Mouse (Mus musculus) heart, postnatal 0 days (tissue): ENCODE measurements around the gene Pde4d. TPM values are rescaled to one million over a fixed set of nuclear protein-coding genes. Genes with fewer than 3 reads are reported as not detected.

ENCODE experiments used
- ATAC-seq: fragments of 200-750 bp; cut with Nextera tagmentation; 2 replicates; pipeline ENCODE4 v1.8.0; 2017; ENCODE audit warnings: low read depth, moderate number of reproducible peaks, moderate library complexity; ENCODE audit not compliant: insufficient read depth
- DNase-seq: peaks from one replicate; pipeline ENCODE4 v3.0.0-alpha.2; 2016; ENCODE audit warnings: low spot score
- H3K27ac ChIP-seq: fragments of 300-500 bp; sonication (generic); 2 replicates; pipeline ENCODE4 v1.5.1; 2014; ENCODE audit warnings: low read depth, mild to moderate bottlenecking
- H3K27me3 ChIP-seq: fragments of 300-500 bp; sonication (generic); 2 replicates; pipeline ENCODE4 v1.6.1; 2014; ENCODE audit warnings: low read length, mixed read lengths; ENCODE audit not compliant: control insufficient read depth, insufficient read depth
- H3K36me3 ChIP-seq: fragments of 300-500 bp; sonication (generic); replicated peaks from 2 replicates; pipeline ENCODE4 v1.6.1; 2014; ENCODE audit warnings: low read length, mixed read lengths; ENCODE audit not compliant: control insufficient read depth, insufficient read depth
- H3K4me1 ChIP-seq: fragments of 300-500 bp; sonication (generic); 2 replicates; pipeline ENCODE4 v1.6.1; 2014; ENCODE audit warnings: antibody characterized with exemption; ENCODE audit not compliant: control insufficient read depth, insufficient read depth
- H3K4me2 ChIP-seq: fragments of 300-500 bp; sonication (generic); 2 replicates; pipeline ENCODE4 v1.6.1; 2014; ENCODE audit warnings: low read depth, mild to moderate bottlenecking, low read length, moderate library complexity
- H3K4me3 ChIP-seq: fragments of 300-500 bp; sonication (generic); 2 replicates; pipeline ENCODE4 v1.5.1; 2014; ENCODE audit warnings: low read depth, low read length
- H3K9ac ChIP-seq: fragments of 300-500 bp; sonication (generic); replicated peaks from 2 replicates; pipeline ENCODE4 v1.6.1; 2014; ENCODE audit warnings: low read depth, low read length, mixed read lengths
- H3K9me3 ChIP-seq: fragments of 300-500 bp; sonication (generic); replicated peaks from 2 replicates; pipeline ENCODE4 v1.6.1; 2016; ENCODE audit warnings: low read length; ENCODE audit not compliant: control insufficient read depth
- CTCF ChIP-seq: IDR thresholded peaks from 2 replicates; pipeline ENCODE4 v1.5.1; 2016; ENCODE audit warnings: antibody characterized with exemption, control low read depth, low read depth
- EP300 ChIP-seq: IDR thresholded peaks from 2 replicates; pipeline ENCODE4 v1.6.1; 2016; ENCODE audit warnings: antibody characterized with exemption, low read depth
- WGBS: fragments of 180-500 bp; shearing (Covaris S2); extraction: QIAGEN DNeasy Blood & Tissue Kit; methylation state at CpG from one replicate; pipeline ENCODE4 v1.1.7; 2014; 5-methylcytosine and 5-hydroxymethylcytosine counted together
- polyA plus RNA-seq: library from polyadenylated mRNA; unstranded; fragments of >200 nt; fragmentation: Nextera tagmentation; extraction: Ambion mirVana; gene quantifications from 2 replicates; pipeline ENCODE4 v1.2.1, GENCODE M21; 2015
- total RNA-seq: library from RNA; depleted of rRNA; stranded (reverse); fragments of >200 nt; gene quantifications from 2 replicates; pipeline ENCODE4 v1.2.3, GENCODE M21; 2014; ENCODE audit warnings: low replicate concordance

Gene Pde4d
- total and polyA plus RNA-seq, 2 experiments from 2014 or later, result 21.9 to 58.0 TPM

DNA sequence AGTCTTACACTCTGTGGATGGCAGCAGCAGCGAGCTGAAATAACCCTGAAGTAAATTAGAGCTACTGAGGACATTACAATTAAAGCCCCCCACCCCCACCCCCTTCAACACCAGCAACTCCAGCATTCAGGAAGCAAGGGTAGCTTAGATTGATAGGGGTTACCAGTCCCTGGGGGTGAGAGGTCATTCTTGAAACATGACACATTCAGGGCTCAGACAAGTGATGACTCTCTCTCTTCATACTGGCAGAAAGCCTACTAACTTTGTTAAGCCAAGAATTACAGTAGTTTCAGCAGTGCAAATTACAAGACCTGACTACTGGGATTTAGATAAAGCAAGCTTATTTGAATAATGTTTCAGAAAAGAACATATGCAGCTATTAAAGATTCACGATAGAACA, 455.4 kb downstream of the Pde4d start:
- no peak for TF ChIP-seq CTCF
- no peak for TF ChIP-seq EP300
- WGBS, result 80% methylated on average over 2 of the region's 2 CpGs
- no peak for ATAC-seq

DNA sequence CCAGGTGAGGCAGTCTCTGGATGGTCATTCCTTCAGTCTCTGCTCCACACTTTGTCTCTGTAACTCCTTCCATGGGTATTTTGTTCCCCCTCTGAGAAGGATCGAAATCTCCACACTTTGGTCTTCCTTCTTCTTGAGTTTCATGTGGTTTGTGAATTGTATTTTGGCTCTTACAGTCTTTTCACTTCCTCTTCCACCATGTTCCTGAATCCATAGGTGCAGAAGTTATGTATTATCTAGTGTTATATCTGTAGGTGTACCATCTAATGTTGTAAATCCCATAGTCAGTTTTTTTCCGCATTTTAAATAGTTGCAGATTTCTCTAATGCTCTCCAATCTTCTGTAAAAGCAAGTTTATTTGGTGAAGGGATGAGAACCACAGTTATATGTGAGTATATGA, 459.4 kb downstream of the Pde4d start:
- no peak for ATAC-seq

More for the DNA sequence above, 455.4 kb downstream of the Pde4d start:
- no peak for DNase-seq
- Histone ChIP-seq H3K4me3 (no peak overlapping the region), H3K9me3 (no peaks in the 10 kb centered on the region), H3K27me3 (no peaks in the 10 kb centered on the region), H3K9ac (no peak overlapping the region), H3K4me2 (no peak overlapping the region), H3K4me1 (no peaks in the 10 kb centered on the region), H3K27ac (no peak overlapping the region), H3K36me3 (no peaks in the 10 kb centered on the region)

DNA sequence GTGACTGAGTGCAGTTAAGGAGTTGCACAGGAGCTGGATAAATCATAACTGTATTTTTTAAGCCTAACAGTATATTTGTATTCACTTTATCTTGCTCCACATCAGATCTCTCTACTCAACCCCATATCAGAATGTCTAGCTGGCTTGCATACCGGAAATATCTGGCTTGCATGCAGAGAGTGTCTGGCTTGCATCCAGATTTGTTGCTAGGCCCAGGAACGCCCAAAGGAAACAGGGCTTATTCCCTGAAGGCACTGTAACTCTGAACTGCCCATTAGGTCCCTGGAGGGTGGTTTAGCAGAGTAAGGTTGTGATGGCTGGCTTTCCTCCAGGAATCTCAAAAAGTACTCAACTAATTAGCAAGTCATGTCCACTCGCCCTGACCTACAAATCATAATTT, 464.9 kb downstream of the Pde4d start:
- ATAC-seq, result no peak

More for the DNA sequence above, 459.4 kb downstream of the Pde4d start:
- H3K4me1 ChIP-seq, result peaks cover under 1% of the 10 kb centered on the region; the same call in 1 of the 2 replicates
- H3K36me3 ChIP-seq, result no peaks in the 10 kb centered on the region
- 86% methylated on average over 2 of the region's 2 CpGs for WGBS
- no peaks in the 10 kb centered on the region for H3K9me3 ChIP-seq
- TF ChIP-seq CTCF (no peak), EP300 (no peak)
- no peak for DNase-seq
- no peak overlapping the region for H3K4me3 ChIP-seq
- no peaks in the 10 kb centered on the region for H3K27me3 ChIP-seq
- H3K9ac ChIP-seq, result no peak overlapping the region
- H3K27ac ChIP-seq, result no peak overlapping the region
- H3K4me2 ChIP-seq, result no peak overlapping the region

DNA sequence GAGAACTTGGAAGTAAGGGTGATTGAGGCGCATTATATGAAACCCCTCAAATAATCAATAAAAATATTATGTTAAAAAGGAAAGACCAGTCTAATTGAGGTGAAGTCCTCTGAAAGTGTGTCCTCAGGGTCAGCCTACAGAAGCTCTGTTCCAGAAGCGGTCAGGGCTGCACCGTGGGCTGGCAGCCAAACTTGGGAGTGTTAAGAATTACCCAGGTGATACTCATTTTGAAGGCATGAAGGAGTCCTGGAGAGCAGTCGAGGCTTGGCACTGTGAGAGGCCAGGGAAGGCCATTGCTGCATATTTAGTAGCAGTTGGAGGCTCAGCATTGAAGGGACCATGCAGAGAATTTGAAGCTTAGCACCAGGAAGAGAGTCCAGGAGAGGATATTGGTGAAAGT, 471.4 kb downstream of the Pde4d start:
- no peaks in the 10 kb centered on the region for H3K4me1 ChIP-seq
- no peaks in the 10 kb centered on the region for H3K9me3 ChIP-seq
- H3K27ac ChIP-seq, result no peak overlapping the region
- no peak overlapping the region for H3K4me3 ChIP-seq
- H3K4me2 ChIP-seq, result no peak overlapping the region
- no peak for DNase-seq
- WGBS, result 55% methylated on average over 4 of the region's 4 CpGs
- no peak for ATAC-seq
- TF ChIP-seq CTCF, result no peak
- no peak for TF ChIP-seq EP300
- no peaks in the 10 kb centered on the region for H3K27me3 ChIP-seq
- H3K9ac ChIP-seq, result no peak overlapping the region
- no peaks in the 10 kb centered on the region for H3K36me3 ChIP-seq

More for the DNA sequence above, 464.9 kb downstream of the Pde4d start:
- Histone ChIP-seq H3K27me3 (no peaks in the 10 kb centered on the region), H3K9me3 (no peaks in the 10 kb centered on the region), H3K4me3 (no peak overlapping the region), H3K4me1 (peaks cover 7% of the 10 kb centered on the region), H3K9ac (no peak overlapping the region), H3K4me2 (no peak overlapping the region), H3K27ac (no peak overlapping the region), H3K36me3 (no peaks in the 10 kb centered on the region)
- TF ChIP-seq EP300 (no peak), CTCF (no peak)
- 24% methylated on average over 3 of the region's 3 CpGs for whole genome bisulfite sequencing
- peak; percentile 34 for DNase-seq

DNA sequence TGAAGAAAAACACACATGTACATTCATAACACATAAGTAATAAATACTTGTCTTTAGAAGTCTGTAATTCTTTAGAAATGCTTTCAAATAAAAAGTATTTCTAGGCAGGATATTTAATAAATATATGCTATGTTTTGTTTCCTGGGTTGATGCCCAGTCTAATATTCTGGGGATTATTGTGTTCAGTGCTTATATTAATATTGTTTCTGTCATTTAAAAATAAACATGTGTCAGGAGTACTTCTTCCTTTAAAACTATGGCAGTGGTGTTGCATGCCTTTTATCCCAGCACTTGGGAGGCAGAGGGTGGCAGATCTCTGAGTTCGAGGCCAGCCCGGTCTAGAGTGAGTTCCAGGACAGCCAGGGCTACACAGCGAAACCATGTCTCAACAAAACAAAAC, 485.1 kb downstream of the Pde4d start:
- Histone ChIP-seq H3K4me1 (no peaks in the 10 kb centered on the region), H3K27ac (no peak overlapping the region), H3K9me3 (no peaks in the 10 kb centered on the region), H3K9ac (no peak overlapping the region), H3K4me3 (no peak overlapping the region), H3K4me2 (no peak overlapping the region), H3K27me3 (no peaks in the 10 kb centered on the region), H3K36me3 (no peaks in the 10 kb centered on the region)
- DNase-seq (no peak), ATAC-seq (no peak)
- 88% methylated on average over 3 of the region's 3 CpGs for WGBS
- no peak for TF ChIP-seq CTCF
- no peak for TF ChIP-seq EP300

DNA sequence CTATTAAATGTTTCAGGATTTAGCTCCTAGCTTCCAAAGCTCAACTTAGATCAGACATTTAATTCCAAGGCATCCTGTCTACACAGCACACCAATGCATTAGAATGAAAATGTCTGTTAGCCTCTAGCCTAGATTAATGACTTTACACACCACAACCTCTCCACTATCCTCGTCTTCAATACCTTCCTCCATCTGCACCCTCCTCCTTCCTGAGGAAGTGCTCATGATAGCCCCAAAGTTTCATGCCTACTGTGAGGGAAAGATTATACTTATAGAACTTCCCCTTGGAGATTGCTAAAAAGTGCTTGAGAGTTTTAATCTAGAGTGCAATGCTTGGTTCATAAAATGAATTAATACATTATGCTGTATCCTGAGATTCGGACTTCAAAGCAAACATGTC, 487.5 kb downstream of the Pde4d start:
- no peak for TF ChIP-seq CTCF
- no peak for TF ChIP-seq EP300
- Histone ChIP-seq H3K27ac (no peak overlapping the region), H3K4me1 (no peaks in the 10 kb centered on the region), H3K9ac (no peak overlapping the region), H3K4me2 (no peak overlapping the region), H3K36me3 (no peaks in the 10 kb centered on the region), H3K27me3 (no peaks in the 10 kb centered on the region), H3K9me3 (no peaks in the 10 kb centered on the region), H3K4me3 (no peak overlapping the region)
- ATAC-seq, result no peak
- no peak for DNase-seq
- WGBS, result 62% methylated on average over 2 of the region's 2 CpGs
